Mouse (Mus musculus) kidney, embryonic 16.5 days (tissue): ENCODE results near the gene Gm21988. TPM values are rescaled to one million over a fixed set of nuclear protein-coding genes. Genes with fewer than 3 reads are reported as not detected.

Experiments
- ATAC-seq: fragments of 200-750 bp; cut with Nextera tagmentation; 2 replicates; pipeline ENCODE4 v1.8.0; 2017; ENCODE audit warnings: moderate TSS enrichment; ENCODE audit not compliant: low FRiP score, low TSS enrichment
- H3K27ac ChIP-seq: fragments of 300-500 bp; sonication (generic); 2 replicates; pipeline ENCODE4 v1.5.1; 2014; ENCODE audit warnings: low read length
- H3K27me3 ChIP-seq: fragments of 300-500 bp; sonication (generic); 2 replicates; pipeline ENCODE4 v1.6.1; 2014; ENCODE audit warnings: low read length, control low read depth, mixed read lengths; ENCODE audit not compliant: insufficient read depth
- H3K36me3 ChIP-seq: fragments of 300-500 bp; sonication (generic); 2 replicates; pipeline ENCODE4 v1.6.1; 2014; ENCODE audit warnings: low read length, control low read depth, mixed read lengths; ENCODE audit not compliant: insufficient read depth
- H3K4me1 ChIP-seq: fragments of 300-500 bp; sonication (generic); 2 replicates; pipeline ENCODE4 v1.6.1; 2014; ENCODE audit warnings: low read length, control low read depth, mixed read lengths; ENCODE audit not compliant: insufficient read depth
- H3K4me2 ChIP-seq: fragments of 300-500 bp; sonication (generic); replicated peaks from 2 replicates; pipeline ENCODE4 v1.6.1; 2014; ENCODE audit warnings: low read depth, low read length
- H3K4me3 ChIP-seq: fragments of 300-500 bp; sonication (generic); 2 replicates; pipeline ENCODE4 v1.5.1; 2014; ENCODE audit warnings: mild to moderate bottlenecking, low read length
- H3K9ac ChIP-seq: fragments of 300-500 bp; sonication (generic); replicated peaks from 2 replicates; pipeline ENCODE4 v1.6.1; 2014; ENCODE audit warnings: low read length
- H3K9me3 ChIP-seq: fragments of 300-500 bp; sonication (generic); 2 replicates; pipeline ENCODE4 v1.6.1; 2016; ENCODE audit warnings: low read length, control low read depth
- WGBS: fragments of 180-500 bp; shearing (Covaris S2); extraction: QIAGEN DNeasy Blood & Tissue Kit; methylation state at CpG from one replicate; pipeline ENCODE4 v1.1.7; 2014; 5-methylcytosine and 5-hydroxymethylcytosine counted together
- polyA plus RNA-seq: library from polyadenylated mRNA; unstranded; fragments of >200 nt; fragmentation: Nextera tagmentation; extraction: Ambion mirVana; gene quantifications from 2 replicates; pipeline ENCODE4 v1.2.1, GENCODE M21; 2015

Gene Gm21988
- polyA plus RNA-seq, 1 experiment from 2014 or later, result 10.5 TPM

DNA sequence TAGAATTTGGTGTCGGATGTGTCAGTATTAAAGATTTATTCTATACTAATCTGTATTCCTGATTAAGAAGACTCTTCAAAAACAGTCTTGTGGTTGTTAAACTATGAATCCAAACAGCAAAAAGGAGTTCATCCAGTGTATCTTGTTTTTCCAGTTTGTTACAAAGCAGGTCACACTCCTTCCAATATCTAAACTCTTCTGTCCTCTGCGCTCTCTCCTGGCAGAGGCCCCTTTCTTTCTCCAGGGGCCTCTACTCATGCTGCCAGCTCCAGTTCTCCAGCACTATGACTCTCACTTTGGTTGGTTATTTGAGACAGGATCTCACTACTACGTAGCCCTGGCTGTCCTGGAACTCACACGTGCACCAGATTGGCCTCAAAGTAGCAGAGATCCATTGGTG, 26.2 kb upstream of the Gm21988 start:
- Histone ChIP-seq H3K27ac (no peak overlapping the region), H3K4me1 (no peaks in the 10 kb centered on the region), H3K4me2 (no peak overlapping the region), H3K9ac (no peak overlapping the region), H3K36me3 (no peaks in the 10 kb centered on the region), H3K9me3 (no peaks in the 10 kb centered on the region), H3K27me3 (no peaks in the 10 kb centered on the region), H3K4me3 (no peak overlapping the region)
- 62% methylated on average over 4 of the region's 4 CpGs for WGBS
- ATAC-seq, result no peak

DNA sequence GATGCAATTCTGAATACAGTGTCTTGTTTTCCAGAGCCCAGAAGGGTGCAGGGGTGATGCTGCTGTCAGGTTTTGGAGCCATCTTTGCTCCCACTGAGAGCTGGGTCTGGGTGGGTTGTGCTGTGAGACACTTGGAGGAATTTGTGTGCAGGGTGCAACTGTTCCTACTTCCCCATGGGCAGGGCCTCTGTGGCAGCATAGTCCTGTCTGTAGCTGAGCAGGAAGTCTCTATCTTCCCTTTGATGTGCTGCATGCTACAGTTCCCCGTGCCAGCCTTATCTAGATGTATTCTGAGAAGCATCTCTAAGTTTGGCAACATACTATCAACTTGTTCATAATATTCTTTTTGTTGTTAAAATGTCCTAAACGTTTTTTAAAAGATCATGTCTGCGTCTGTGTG, 25.6 kb upstream of the Gm21988 start:
- Histone ChIP-seq H3K4me2 (no peak overlapping the region), H3K27me3 (no peaks in the 10 kb centered on the region), H3K9ac (no peak overlapping the region), H3K27ac (no peak overlapping the region), H3K9me3 (no peaks in the 10 kb centered on the region), H3K4me3 (no peak overlapping the region), H3K36me3 (no peaks in the 10 kb centered on the region), H3K4me1 (no peaks in the 10 kb centered on the region)
- no peak for ATAC-seq
- WGBS, result 43% methylated on average over 3 of the region's 3 CpGs

DNA sequence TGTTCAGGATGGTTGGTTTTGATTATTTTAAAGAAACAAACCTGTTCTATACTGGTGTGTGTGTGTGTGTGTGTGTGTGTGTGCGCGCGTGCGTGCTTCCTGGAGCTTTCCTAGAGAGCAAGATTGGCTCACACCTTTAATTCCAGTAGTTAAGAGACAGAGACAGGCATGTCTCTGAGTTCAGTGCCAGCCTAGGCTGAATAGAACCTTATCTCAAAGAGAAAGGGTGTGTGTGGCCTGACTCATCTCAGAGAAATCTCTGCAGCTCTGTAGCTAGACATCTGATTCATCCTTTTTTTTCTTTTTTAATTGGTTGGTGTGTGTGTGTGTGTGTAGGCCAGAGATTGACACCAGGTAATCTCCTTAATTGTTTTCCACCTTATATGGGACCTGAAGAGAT, 19.4 kb upstream of the Gm21988 start:
- H3K36me3 ChIP-seq, result no peaks in the 10 kb centered on the region
- WGBS, result 82% methylated on average over 4 of the region's 4 CpGs
- H3K4me2 ChIP-seq, result no peak overlapping the region
- no peak overlapping the region for H3K27ac ChIP-seq
- H3K9me3 ChIP-seq, result no peaks in the 10 kb centered on the region
- H3K27me3 ChIP-seq, result peaks cover 16% of the 10 kb centered on the region
- H3K4me3 ChIP-seq, result no peak overlapping the region
- H3K9ac ChIP-seq, result no peak overlapping the region
- H3K4me1 ChIP-seq, result peaks cover 5% of the 10 kb centered on the region; the same call in 1 of the 2 replicates
- ATAC-seq, result no peak

DNA sequence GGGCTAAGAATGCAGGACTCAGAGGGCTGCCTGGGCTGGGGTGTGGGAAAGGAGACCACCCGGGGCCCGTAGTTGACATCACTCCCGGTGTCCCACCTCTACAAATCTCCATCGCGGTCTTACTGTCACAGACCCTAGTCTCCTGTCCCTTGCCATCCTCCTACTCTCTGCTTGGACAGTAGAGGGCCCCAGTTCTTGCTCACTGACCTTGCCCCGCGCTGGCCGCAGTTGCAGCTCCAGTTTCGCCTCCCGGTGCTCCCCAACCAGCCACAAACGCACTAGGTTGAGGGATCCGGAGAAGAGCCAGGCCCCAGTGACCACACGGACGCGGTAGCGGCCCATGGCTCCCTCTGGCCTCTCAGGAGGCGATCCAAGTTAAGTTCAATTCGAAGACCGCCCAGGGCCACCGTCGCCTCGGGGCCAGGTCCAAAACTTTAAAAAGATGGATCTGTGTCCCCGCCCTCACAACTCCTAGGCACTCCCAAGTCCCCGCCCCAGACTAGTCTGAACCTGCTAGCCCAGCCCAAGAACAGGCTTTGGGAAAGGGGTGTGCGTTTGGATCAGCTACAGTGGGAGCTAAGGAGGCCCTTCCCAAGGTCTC, 15.4 kb upstream of the Gm21988 start, which contains the start of gene Alox12:
TSS of gene Alox12 (minus strand) at position 423 of the 601 bp plus-strand sequence.
- peak within 1 kb of the TSS; percentile 43 for H3K4me3 ChIP-seq
- peaks cover 36% of the 10 kb centered on the region for H3K27me3 ChIP-seq
- H3K9me3 ChIP-seq, result no peaks in the 10 kb centered on the region
- 1% methylated on average over 25 of the region's 25 CpGs for WGBS
- H3K36me3 ChIP-seq, result no peaks in the 10 kb centered on the region
- H3K9ac ChIP-seq, result peak within 1 kb of the TSS; percentile 50
- no peak within 1 kb of the TSS for H3K27ac ChIP-seq
- peak; percentile 77 for ATAC-seq
- peak within 1 kb of the TSS; percentile 60 for H3K4me2 ChIP-seq
- peaks cover 5% of the 10 kb centered on the region; the same call in 1 of the 2 replicates for H3K4me1 ChIP-seq

DNA sequence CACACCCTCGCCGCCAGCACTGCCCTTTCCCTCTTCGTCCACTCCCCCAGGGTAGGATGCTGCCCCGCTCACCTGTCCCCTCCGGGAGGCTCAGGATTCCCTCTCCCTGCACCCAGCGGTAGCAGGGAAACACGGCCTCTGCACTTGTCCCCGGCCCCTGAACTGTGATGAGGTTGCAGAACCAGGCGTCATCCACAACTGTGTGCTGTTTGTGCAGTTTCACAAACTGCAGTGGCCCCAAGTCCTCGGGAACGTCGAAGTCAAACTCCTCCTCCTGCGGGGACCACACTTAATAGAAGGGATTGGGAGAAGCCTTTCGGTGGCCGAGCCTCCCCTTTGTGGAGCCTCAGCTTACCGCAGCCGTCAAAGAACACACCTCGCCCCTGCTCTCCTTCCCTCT, 14.7 kb upstream of the Gm21988 start:
- Histone ChIP-seq H3K36me3 (no peaks in the 10 kb centered on the region), H3K9ac (peak overlapping the region; percentile 50), H3K4me1 (peaks cover 5% of the 10 kb centered on the region; the same call in 1 of the 2 replicates), H3K4me2 (peak overlapping the region; percentile 60), H3K4me3 (peak overlapping the region; percentile 43), H3K27ac (no peak overlapping the region), H3K27me3 (peaks cover 36% of the 10 kb centered on the region), H3K9me3 (no peaks in the 10 kb centered on the region)
- 2% methylated on average over 18 of the region's 18 CpGs for WGBS
- no peak for ATAC-seq

DNA sequence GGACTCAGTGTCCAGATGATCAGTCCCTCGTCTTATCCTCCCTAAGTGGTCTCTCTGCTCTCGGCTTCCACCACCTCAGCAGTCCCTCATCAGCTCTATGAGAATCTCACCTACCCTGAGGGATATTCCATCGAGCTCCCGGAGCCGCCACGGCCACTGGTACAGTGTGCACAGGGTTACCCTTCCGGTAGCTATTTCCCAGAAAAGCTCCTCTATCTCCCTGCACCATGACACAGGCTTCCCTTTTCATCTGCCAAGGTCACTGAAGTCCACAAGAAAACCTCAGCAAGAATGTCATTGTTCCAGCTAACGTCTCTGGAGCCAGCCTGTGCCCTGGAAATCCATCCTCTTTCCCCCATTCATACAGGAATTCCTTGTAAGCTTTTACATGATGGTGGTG, 12.2 kb upstream of the Gm21988 start:
- Histone ChIP-seq H3K9me3 (no peaks in the 10 kb centered on the region), H3K36me3 (no peaks in the 10 kb centered on the region), H3K27ac (no peak overlapping the region), H3K27me3 (peaks cover 47% of the 10 kb centered on the region), H3K4me1 (peaks cover 5% of the 10 kb centered on the region; the same call in 1 of the 2 replicates), H3K9ac (no peak overlapping the region), H3K4me2 (no peak overlapping the region), H3K4me3 (no peak overlapping the region)
- no peak for ATAC-seq
- 70% methylated on average over 8 of the region's 8 CpGs for WGBS

DNA sequence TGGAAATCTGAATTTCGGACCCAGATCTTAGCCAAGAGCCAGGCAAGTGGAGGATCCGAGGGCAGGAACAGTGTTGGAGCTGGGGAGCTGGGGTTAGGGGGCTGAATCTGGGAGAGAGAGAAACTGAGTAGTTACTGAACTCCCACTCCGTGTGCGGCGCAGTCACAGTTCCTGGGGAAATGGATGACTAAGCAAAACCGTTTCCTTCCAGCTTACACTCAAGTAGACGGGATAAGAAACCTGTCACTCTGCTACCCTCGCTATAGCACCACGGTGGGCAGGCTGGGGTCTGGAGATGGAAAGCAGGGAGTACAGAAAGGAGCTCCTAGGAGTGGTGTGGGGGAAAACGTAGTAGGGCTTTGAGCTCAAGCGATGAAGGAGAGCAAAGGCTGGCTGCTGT, 10.5 kb upstream of the Gm21988 start:
- WGBS, result 66% methylated on average over 11 of the region's 11 CpGs
- Histone ChIP-seq H3K27me3 (peaks cover 42% of the 10 kb centered on the region), H3K4me3 (no peak overlapping the region), H3K27ac (no peak overlapping the region), H3K9me3 (no peaks in the 10 kb centered on the region), H3K4me1 (peaks cover under 1% of the 10 kb centered on the region; the same call in 1 of the 2 replicates), H3K9ac (no peak overlapping the region), H3K4me2 (no peak overlapping the region), H3K36me3 (no peaks in the 10 kb centered on the region)
- ATAC-seq, result no peak

DNA sequence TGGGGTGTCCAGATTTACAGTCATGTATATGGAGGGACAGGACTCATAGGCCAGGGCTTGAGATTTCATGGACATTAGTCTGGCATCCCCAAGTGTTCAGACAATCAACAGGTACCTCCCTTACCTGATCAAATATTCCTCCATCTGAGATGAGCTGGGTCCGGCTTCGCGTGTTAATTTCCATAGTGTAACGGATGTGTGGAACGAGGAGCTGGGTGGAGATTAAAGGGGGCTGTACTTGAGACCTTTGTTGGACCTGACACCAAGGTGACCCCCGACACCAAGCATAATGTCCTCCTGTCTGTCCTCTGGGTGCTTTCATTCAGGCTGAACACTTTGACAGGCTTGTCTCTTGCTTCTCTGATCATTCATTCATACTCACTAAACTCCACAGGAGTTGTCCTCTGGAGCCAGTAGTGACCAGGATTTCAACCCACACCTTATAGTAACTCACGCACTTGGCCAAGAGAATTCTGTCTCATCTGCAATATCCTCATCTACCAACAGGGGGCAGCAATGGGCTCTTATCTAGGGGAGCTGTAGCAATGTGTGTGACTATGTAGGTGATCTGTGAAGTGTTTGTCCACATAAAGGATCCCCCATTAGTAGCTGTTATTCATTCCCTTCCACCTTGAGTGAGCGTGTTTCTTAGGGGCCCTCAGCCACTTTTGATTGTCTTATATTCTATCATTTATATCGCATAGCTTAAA, 7.7 kb upstream of the Gm21988 start:
- 52% methylated on average over 9 of the region's 9 CpGs for WGBS
- H3K36me3 ChIP-seq, result no peaks in the 10 kb centered on the region
- H3K9me3 ChIP-seq, result no peaks in the 10 kb centered on the region
- H3K4me1 ChIP-seq, result no peaks in the 10 kb centered on the region
- no peak overlapping the region for H3K9ac ChIP-seq
- H3K4me3 ChIP-seq, result no peak overlapping the region
- no peak overlapping the region for H3K4me2 ChIP-seq
- no peak overlapping the region for H3K27ac ChIP-seq
- H3K27me3 ChIP-seq, result peaks cover 16% of the 10 kb centered on the region
- ATAC-seq, result no peak

DNA sequence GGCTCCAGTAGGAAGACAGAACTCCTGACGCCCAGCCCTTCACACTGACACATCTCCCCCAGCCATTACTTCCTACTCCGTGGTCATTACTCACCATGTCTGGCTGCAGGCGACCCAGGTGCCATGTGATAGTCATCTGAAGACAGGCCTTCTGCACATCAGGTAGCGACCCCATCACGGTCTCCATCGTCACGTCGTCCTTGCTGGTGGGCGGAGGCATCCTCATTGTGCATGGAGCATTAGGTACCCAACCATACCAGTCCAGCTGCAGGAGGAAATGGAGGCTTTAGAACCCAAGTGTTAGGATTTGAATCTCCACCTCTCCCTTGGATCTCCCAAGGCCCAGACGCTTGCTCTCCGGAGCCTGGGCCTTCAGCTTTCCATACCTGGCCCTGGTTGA, 3.0 kb upstream of the Gm21988 start:
- Histone ChIP-seq H3K9me3 (no peaks in the 10 kb centered on the region), H3K27ac (no peak overlapping the region), H3K4me1 (peaks cover 14% of the 10 kb centered on the region; the same call in 1 of the 2 replicates), H3K27me3 (peaks cover 4% of the 10 kb centered on the region; the same call in 1 of the 2 replicates), H3K4me2 (no peak overlapping the region), H3K4me3 (no peak overlapping the region), H3K9ac (no peak overlapping the region), H3K36me3 (no peaks in the 10 kb centered on the region)
- 69% methylated on average over 11 of the region's 11 CpGs for WGBS
- no peak for ATAC-seq
